Mouse (Mus musculus) lung, adult 18-20 months (tissue): Measurements from ENCODE around the gene Vmn1r118.
"Not testable (repeated sequence)": the region's sequence is repeated elsewhere in the genome, so short reads cannot be mapped to it uniquely, and the experiment has no call there.

Source experiments
- DNase-seq, 2 experiments: peaks; one replicate each; pipeline ENCODE4 v3.0.0; 2022; ENCODE audit warnings: mixed read lengths in 2 of 2

Vmn1r118 gene

DNA sequence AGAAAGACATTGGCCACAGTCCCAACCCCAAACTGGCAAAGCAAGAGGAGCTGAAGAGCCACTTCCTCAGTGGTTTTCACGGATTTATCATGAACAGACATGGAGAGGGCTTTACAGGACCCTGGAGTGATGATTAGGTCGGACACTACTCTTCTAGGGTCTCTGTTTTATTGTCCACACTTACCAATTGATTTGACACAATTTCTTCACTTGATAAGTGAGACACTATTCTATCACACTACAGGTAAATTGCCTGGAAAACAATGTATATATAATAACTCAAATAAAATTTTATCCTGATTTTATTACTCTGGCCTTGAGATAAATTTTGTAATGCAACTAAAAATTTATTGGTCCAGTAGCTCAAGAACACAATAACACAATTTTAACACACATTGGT is at the start of gene Vmn1r118:
TSS of gene Vmn1r118 (minus strand) at position 101 of the 400 bp plus-strand sequence.
- DNase-seq = not testable (repeated sequence)

DNA sequence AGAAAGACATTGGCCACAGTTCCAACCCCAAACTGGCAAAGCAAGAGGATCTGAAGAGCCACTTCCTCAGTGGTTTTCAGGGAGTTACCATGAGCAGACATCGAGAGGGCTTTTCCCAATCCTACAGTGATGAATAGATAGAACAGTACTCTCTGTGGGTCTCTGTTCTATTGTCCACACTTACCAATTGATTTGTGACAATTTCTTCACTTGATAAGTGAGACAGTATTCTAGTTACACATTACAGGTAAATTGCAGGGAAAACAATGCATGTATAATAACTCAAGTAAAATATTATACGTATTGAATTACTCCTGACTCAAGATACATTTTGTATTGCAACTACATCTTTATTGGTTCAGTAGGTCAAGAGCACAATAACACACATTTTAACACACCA is 28.1 kb downstream of the Vmn1r118 start, which contains the start of gene Vmn1r117:
TSS of gene Vmn1r117 (minus strand) at position 101 of the 400 bp plus-strand sequence.
- not testable (repeated sequence) for DNase-seq

DNA sequence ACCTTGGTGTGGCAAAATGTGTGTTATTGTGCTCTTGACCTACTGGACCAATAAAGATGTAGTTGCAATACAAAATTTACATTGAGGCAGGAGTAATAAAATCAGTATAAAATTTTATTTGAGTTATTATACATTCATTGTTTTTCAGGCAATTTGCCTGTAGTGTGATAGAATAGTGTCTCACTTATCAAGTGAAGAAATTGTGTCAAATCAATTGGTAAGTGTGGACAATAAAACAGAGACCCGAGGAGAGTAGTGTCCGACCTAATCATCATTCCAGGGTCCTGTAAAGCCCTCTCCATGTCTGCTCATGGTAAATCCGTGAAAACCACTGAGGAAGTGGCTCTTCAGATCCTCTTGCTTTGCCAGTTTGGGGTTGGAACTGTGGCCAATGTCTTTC is 40.2 kb downstream of the Vmn1r118 start, which contains the start of gene Vmn1r116:
TSS of gene Vmn1r116 (plus strand) at position 301 of the 400 bp plus-strand sequence.
- DNase-seq = not testable (repeated sequence)
